Mouse (Mus musculus) T-helper 17 cell (primary cell): ENCODE measurements at regions not wholly inside any gene's neighbourhood (a gene's known extent, or its start where the extent isn't known, plus 50 kb on each side); places are given as distances from the start of the nearest gene placed in this dataset.

Experiments used
- in situ Hi-C, 2 experiments: fragments of 300-600 bp; cut with MboI, MseI; formaldehyde crosslinking; loops; 1 replicate in 1 of 2; 2 replicates in 1 of 2; pipeline ENCODE4 v1.15.1; 2025; ENCODE audit warnings: high pct_unique_total_duplicates in 2 of 2

- in situ Hi-C loops = no loop called here
Observed at GRCm38 (mm10) chr3:154391629-154392028, 61.2 kb upstream of the Lhx8 start.

GRCm38 (mm10) chr3:154388656-154389055 is 58.2 kb upstream of the Lhx8 start:
- in situ Hi-C loops = no loop called here

- in situ Hi-C loops = no loop called here
Observed at GRCm38 (mm10) chr3:154387271-154387670, 56.8 kb upstream of the Lhx8 start.

GRCm38 (mm10) chr3:154385831-154386312 is 55.4 kb upstream of the Lhx8 start:
- in situ Hi-C loops = no loop called here

- in situ Hi-C loops = no loop called here
Observed at GRCm38 (mm10) chr3:154382811-154383210, 52.4 kb upstream of the Lhx8 start.

- in situ Hi-C loops = no loop called here
Observed at GRCm38 (mm10) chr3:154381561-154381960, 51.1 kb upstream of the Lhx8 start.
